26 mouse cellular contexts compared by ENCODE assay signal in the genomic region with DNA sequence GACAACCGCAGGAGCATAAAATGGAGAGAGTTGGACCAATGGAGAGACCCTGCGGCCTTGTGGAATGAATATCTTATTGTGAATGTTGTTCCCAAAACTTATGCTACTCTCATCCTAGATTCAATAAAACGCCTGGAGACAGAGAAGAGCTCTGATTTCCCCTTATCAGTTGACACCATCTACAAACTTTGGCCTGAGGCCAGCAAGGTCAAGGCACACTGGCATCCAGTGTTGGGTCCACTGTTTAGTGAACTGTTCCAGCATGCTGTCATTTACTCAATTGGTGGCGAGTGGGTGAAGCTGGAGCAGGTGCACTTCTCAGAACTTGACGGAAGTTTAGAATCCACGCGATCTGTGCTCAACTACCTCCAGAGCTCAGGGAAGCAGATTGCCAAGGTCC. TPM values are rescaled to one million over a fixed set of nuclear protein-coding genes. Genes with fewer than 3 reads are reported as not detected.
DNase-seq lines count a peak whose midpoint lies in the region; ATAC-seq and TF ChIP-seq lines count a peak whose summit lies in the region.
"Had no signal": no experiment of that assay in that cellular context is flagged by ENCODE, and none has a peak within 500 bp of the region (broad histone marks: within the 10 kb centered on the region; RNA-seq: fewer than 3 reads in every experiment).

No protein-coding gene starts in this region.

- no peaks in the 10 kb centered on the region for H3K27me3 ChIP-seq in lung, embryonic 14.5 days (ENCODE audit: insufficient read depth, low read length)
- H3K27me3 ChIP-seq: CH12.LX; embryonic facial prominence, embryonic 13.5 days; embryonic facial prominence, embryonic 15.5 days; forebrain, embryonic 12.5 days had no signal

- TF ChIP-seq CTCF in lung, embryonic 14.5 days (IDR thresholded peaks at IDR 0.05; ENCODE audit: low read depth) = no peak
- TF ChIP-seq CTCF in lung, adult 2 months (IDR thresholded peaks at IDR 0.05; ENCODE audit: insufficient read depth, low read length) = no peak

- ATAC-seq in lung, embryonic 14.5 days (ENCODE audit: insufficient read depth) = no peak
- ATAC-seq: CD4-positive, CD25-positive, alpha-beta regulatory T cell, adult 4 months; forebrain, embryonic 14.5 days; forebrain, embryonic 16.5 days had no signal

- H3K9ac ChIP-seq in lung, embryonic 14.5 days = no peak overlapping the region
- H3K9ac ChIP-seq: embryonic facial prominence, embryonic 13.5 days; embryonic facial prominence, embryonic 15.5 days; forebrain, embryonic 12.5 days had no signal

- H3K9me3 ChIP-seq in lung, embryonic 14.5 days (ENCODE audit: low read depth, low read length) = no peaks in the 10 kb centered on the region
- H3K9me3 ChIP-seq: embryonic facial prominence, embryonic 13.5 days; embryonic facial prominence, embryonic 15.5 days; forebrain, embryonic 10.5 days; forebrain, embryonic 12.5 days; G1E had no signal

- H3K4me2 ChIP-seq in lung, embryonic 14.5 days = no peak overlapping the region
- H3K4me2 ChIP-seq: embryonic facial prominence, embryonic 13.5 days; embryonic facial prominence, embryonic 15.5 days; forebrain, embryonic 12.5 days had no signal

- H3K4me3 ChIP-seq in lung, embryonic 14.5 days (ENCODE audit: low read depth, low read length) = no peak overlapping the region
- H3K4me3 ChIP-seq in lung, adult 2 months (replicated peaks; ENCODE audit: extremely low read depth, low read depth, low read length) = no peak overlapping the region
- H3K4me3 ChIP-seq: embryonic facial prominence, embryonic 13.5 days; embryonic facial prominence, embryonic 15.5 days; erythroblast, embryonic 14.5 days; forebrain, embryonic 10.5 days; forebrain, embryonic 12.5 days had no signal

- H3K27ac ChIP-seq in lung, embryonic 14.5 days (ENCODE audit: low read depth) = no peak overlapping the region
- H3K27ac ChIP-seq: embryonic facial prominence, embryonic 13.5 days; embryonic facial prominence, embryonic 15.5 days; forebrain, embryonic 10.5 days; forebrain, embryonic 12.5 days had no signal

- H3K36me3 ChIP-seq in lung, embryonic 14.5 days (ENCODE audit: insufficient read depth) = peaks cover 23% of the 10 kb centered on the region; the same call in 1 of the 2 replicates

- DNase-seq in adrenal gland, adult 2 months = peak; percentile 25
- DNase-seq in adrenal gland, postnatal 25 days = no peak
- DNase-seq in adrenal gland, postnatal 14 days = peak; percentile 34
- DNase-seq in adrenal gland, adult 18-20 months (ENCODE audit: low spot score in 2 of 2) = no peak
- peak; percentile 11 for DNase-seq in kidney, postnatal 10 days
- no peak for DNase-seq in kidney, postnatal 14 days
- DNase-seq in lung, embryonic 14.5 days = peak; percentile 16
- no peak for DNase-seq in lung, adult 2 months
- DNase-seq: B cell, adult 2 months; cerebellum, adult 11 months; cerebellum, adult 18-20 months; cerebellum, adult 8-10 months; cerebellum, adult 9-11 months; cerebellum, postnatal 14 days; cerebellum, postnatal 36 days; embryo, embryonic 11 days had no signal

- H3K4me1 ChIP-seq in lung, embryonic 14.5 days (ENCODE audit: insufficient read depth) = no peaks in the 10 kb centered on the region
- H3K4me1 ChIP-seq in lung, adult 2 months (ENCODE audit: control insufficient read depth, insufficient read depth, low read length) = no peaks in the 10 kb centered on the region
- H3K4me1 ChIP-seq: embryonic facial prominence, embryonic 13.5 days; embryonic facial prominence, embryonic 15.5 days; forebrain, embryonic 10.5 days had no signal

- TF ChIP-seq POLR2A in lung, adult 2 months (IDR thresholded peaks at IDR 0.05; ENCODE audit: borderline replicate concordance, extremely low read depth, low read depth, low read length) = no peak

- WGBS in lung, embryonic 14.5 days = 76% methylated on average over 7 of the region's 7 CpGs
- WGBS in lung, adult 2 months = 81% methylated on average over 7 of the region's 7 CpGs

RNA-seq across cellular contexts. Expression of a gene that starts 53.6 kb away (rescaled TPM):
- 1 to 10 TPM; 6.0 to 6.4 TPM for total RNA-seq in adrenal gland, adult 2 months (2021)
- polyA plus RNA-seq in adrenal gland, adult 2 months (2012; rRNA removed) = 0.55 and 0.61 TPM in 2 replicates
- 10.3 and 11.1 TPM in 2 replicates for total RNA-seq in adrenal gland, postnatal 25 days (2021)
- 8.7 and 10.2 TPM in 2 replicates for total RNA-seq in adrenal gland, postnatal 14 days (2021)
- total RNA-seq in adrenal gland, adult 18-20 months (2021) = 1 to 10 TPM; 4.9 to 6.6 TPM
- 3.6 and 3.8 TPM in 2 replicates for polyA plus RNA-seq in lung, embryonic 14.5 days (2014; fragmentation: Nextera tagmentation; extraction: Ambion mirVana)
- polyA plus RNA-seq in lung, adult 2 months (2012; rRNA removed) = 0.51 and 1.2 TPM in 2 replicates

Comparison
In these comparisons a context has a peak if more than half of its experiments do, and no peak if none do; other contexts are left out.
1. DNase-seq: peak in adrenal gland, adult 2 months (single experiment), adrenal gland, postnatal 14 days (single experiment), kidney, postnatal 10 days (single experiment) and lung, embryonic 14.5 days (single experiment); none in adrenal gland, postnatal 25 days (single experiment), adrenal gland, adult 18-20 months (0 of 2), kidney, postnatal 14 days (single experiment) and lung, adult 2 months (single experiment).